Mouse (Mus musculus) midbrain, embryonic 13.5 days (tissue): ENCODE measurements around the gene Rasgrf1. TPM values are rescaled to one million over a fixed set of nuclear protein-coding genes. Genes with fewer than 3 reads are reported as not detected.

ENCODE experiments used
- ATAC-seq: fragments of 200-750 bp; cut with Nextera tagmentation; 2 replicates; pipeline ENCODE4 v1.8.0; 2017; ENCODE audit warnings: mild to moderate bottlenecking, moderate TSS enrichment, moderate library complexity
- H3K27ac ChIP-seq: fragments of 300-500 bp; sonication (generic); 2 replicates; pipeline ENCODE4 v1.5.1; 2015; ENCODE audit warnings: inconsistent platforms, mild to moderate bottlenecking, moderate library complexity
- H3K27me3 ChIP-seq: fragments of 300-500 bp; sonication (generic); 2 replicates; pipeline ENCODE4 v1.6.1; 2015; ENCODE audit warnings: mild to moderate bottlenecking, inconsistent platforms
- H3K36me3 ChIP-seq: fragments of 300-500 bp; sonication (generic); 2 replicates; pipeline ENCODE4 v1.6.1; 2015; ENCODE audit warnings: mild to moderate bottlenecking, inconsistent platforms
- H3K4me1 ChIP-seq: fragments of 300-500 bp; sonication (generic); replicated peaks from 2 replicates; pipeline ENCODE4 v1.6.1; 2015; ENCODE audit warnings: inconsistent platforms
- H3K4me2 ChIP-seq: fragments of 300-500 bp; sonication (generic); replicated peaks from 2 replicates; pipeline ENCODE4 v1.6.1; 2015; ENCODE audit warnings: moderate library complexity, mild to moderate bottlenecking, inconsistent platforms
- H3K4me3 ChIP-seq: fragments of 300-500 bp; sonication (generic); replicated peaks from 2 replicates; pipeline ENCODE4 v1.5.1; 2015; ENCODE audit warnings: mild to moderate bottlenecking, inconsistent platforms
- H3K9ac ChIP-seq: fragments of 300-500 bp; sonication (generic); replicated peaks from 2 replicates; pipeline ENCODE4 v1.6.1; 2015; ENCODE audit warnings: mild to moderate bottlenecking, inconsistent platforms
- H3K9me3 ChIP-seq: fragments of 300-500 bp; sonication (generic); 2 replicates; pipeline ENCODE4 v1.6.1; 2016; ENCODE audit warnings: mild to moderate bottlenecking, inconsistent platforms
- WGBS: fragments of 180-500 bp; shearing (Covaris S2); methylation state at CpG from one replicate; pipeline ENCODE4 v1.1.7; 2015; 5-methylcytosine and 5-hydroxymethylcytosine counted together
- polyA plus RNA-seq: library from polyadenylated mRNA; unstranded; fragments of >200 nt; fragmentation: Nextera tagmentation; extraction: Ambion mirVana; gene quantifications from 2 replicates; pipeline ENCODE4 v1.2.1, GENCODE M21; 2015

The Rasgrf1 gene
- 0.88 and 1.3 TPM in 2 replicates for polyA plus RNA-seq

- H3K4me3 ChIP-seq: peak within 1 kb of the TSS; percentile 57
- H3K27ac ChIP-seq: no peak within 1 kb of the TSS
- WGBS: under 1% methylated on average over 64 of the region's 64 CpGs
Observed at GRCm38 (mm10) chr9:89909131-89910010, at the start of gene Rasgrf1. Gene Rasgrf1, plus strand, starts transcription at chr9:89909908.

DNA sequence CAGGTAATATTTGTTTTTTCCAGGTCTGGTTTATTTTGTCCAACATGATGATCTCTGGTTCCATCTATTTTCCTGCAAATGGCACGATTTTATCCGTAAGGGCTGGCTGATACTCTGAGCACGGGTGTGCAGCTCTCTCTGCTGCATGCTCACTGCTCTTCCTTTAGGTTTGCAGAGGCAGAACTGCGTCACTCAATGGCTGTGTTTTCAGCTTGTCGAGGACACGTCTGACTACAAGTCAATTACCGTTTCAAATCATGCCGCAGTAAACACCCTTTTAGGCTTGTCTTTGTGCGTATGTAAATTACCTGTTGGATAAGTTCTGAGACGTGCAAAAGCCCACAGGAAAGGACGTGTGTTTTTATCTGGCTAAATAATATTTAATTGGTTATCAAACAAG, 49.6 kb upstream of the Rasgrf1 start:
- 53% methylated on average over 11 of the region's 11 CpGs for WGBS
- H3K27ac ChIP-seq: no peak overlapping the region
- no peak overlapping the region for H3K4me3 ChIP-seq
- ATAC-seq: 0 out of 2 replicates have a peak, but pooled peaks have one; percentile 37
- H3K4me2 ChIP-seq: no peak overlapping the region
- H3K9ac ChIP-seq: no peak overlapping the region
- H3K27me3 ChIP-seq: no peaks in the 10 kb centered on the region
- no peaks in the 10 kb centered on the region for H3K9me3 ChIP-seq
- H3K4me1 ChIP-seq: 0 out of 2 replicates have a peak, but pooled peaks cover 10% of the 10 kb centered on the region
- no peaks in the 10 kb centered on the region for H3K36me3 ChIP-seq

More at GRCm38 (mm10) chr9:89909131-89910010, at the start of gene Rasgrf1:
- ATAC-seq: peak; percentile 76
- Histone ChIP-seq H3K9me3 (no peaks in the 10 kb centered on the region), H3K36me3 (no peaks in the 10 kb centered on the region), H3K4me1 (peaks cover 29% of the 10 kb centered on the region), H3K4me2 (peak within 1 kb of the TSS; percentile 84), H3K9ac (peak within 1 kb of the TSS; percentile 47), H3K27me3 (peaks cover 92% of the 10 kb centered on the region)

GRCm38 (mm10) chr9:89860584-89860983, 49.1 kb upstream of the Rasgrf1 start:
- no peak overlapping the region for H3K9ac ChIP-seq
- no peaks in the 10 kb centered on the region for H3K36me3 ChIP-seq
- no peaks in the 10 kb centered on the region for H3K27me3 ChIP-seq
- H3K27ac ChIP-seq: no peak overlapping the region
- H3K4me1 ChIP-seq: 0 out of 2 replicates have a peak, but pooled peaks cover 10% of the 10 kb centered on the region
- no peak overlapping the region for H3K4me2 ChIP-seq
- ATAC-seq: no peak
- 45% methylated on average over 6 of the region's 6 CpGs for WGBS
- no peaks in the 10 kb centered on the region for H3K9me3 ChIP-seq
- H3K4me3 ChIP-seq: no peak overlapping the region

- Histone ChIP-seq H3K27me3 (peaks cover 50% of the 10 kb centered on the region), H3K27ac (no peak overlapping the region), H3K36me3 (no peaks in the 10 kb centered on the region), H3K4me1 (peaks cover 8% of the 10 kb centered on the region), H3K4me3 (no peak overlapping the region), H3K9ac (no peak overlapping the region), H3K4me2 (no peak overlapping the region), H3K9me3 (no peaks in the 10 kb centered on the region)
- WGBS: 23% methylated on average over 4 of the region's 4 CpGs
- ATAC-seq: no peak
Observed at GRCm38 (mm10) chr9:89867141-89867540, 42.6 kb upstream of the Rasgrf1 start.

GRCm38 (mm10) chr9:89868093-89868729, 41.5 kb upstream of the Rasgrf1 start:
- Histone ChIP-seq H3K36me3 (no peaks in the 10 kb centered on the region), H3K4me1 (peaks cover 8% of the 10 kb centered on the region), H3K9ac (no peak overlapping the region), H3K4me3 (peak overlapping the region; percentile 20; the same call in 1 of the 2 replicates), H3K27ac (no peak overlapping the region), H3K9me3 (no peaks in the 10 kb centered on the region), H3K4me2 (peak overlapping the region; percentile 41), H3K27me3 (peaks cover 61% of the 10 kb centered on the region)
- WGBS: 1% methylated on average over 16 of the region's 16 CpGs
- peak; percentile 76 for ATAC-seq

- WGBS: 15% methylated on average over 2 of the region's 2 CpGs
- ATAC-seq: no peak
- Histone ChIP-seq H3K9ac (no peak overlapping the region), H3K27me3 (peaks cover 74% of the 10 kb centered on the region), H3K36me3 (no peaks in the 10 kb centered on the region), H3K9me3 (no peaks in the 10 kb centered on the region), H3K4me1 (peaks cover 8% of the 10 kb centered on the region), H3K27ac (no peak overlapping the region), H3K4me2 (no peak overlapping the region), H3K4me3 (no peak overlapping the region)
Observed at GRCm38 (mm10) chr9:89869594-89869993, 40.1 kb upstream of the Rasgrf1 start.

DNA sequence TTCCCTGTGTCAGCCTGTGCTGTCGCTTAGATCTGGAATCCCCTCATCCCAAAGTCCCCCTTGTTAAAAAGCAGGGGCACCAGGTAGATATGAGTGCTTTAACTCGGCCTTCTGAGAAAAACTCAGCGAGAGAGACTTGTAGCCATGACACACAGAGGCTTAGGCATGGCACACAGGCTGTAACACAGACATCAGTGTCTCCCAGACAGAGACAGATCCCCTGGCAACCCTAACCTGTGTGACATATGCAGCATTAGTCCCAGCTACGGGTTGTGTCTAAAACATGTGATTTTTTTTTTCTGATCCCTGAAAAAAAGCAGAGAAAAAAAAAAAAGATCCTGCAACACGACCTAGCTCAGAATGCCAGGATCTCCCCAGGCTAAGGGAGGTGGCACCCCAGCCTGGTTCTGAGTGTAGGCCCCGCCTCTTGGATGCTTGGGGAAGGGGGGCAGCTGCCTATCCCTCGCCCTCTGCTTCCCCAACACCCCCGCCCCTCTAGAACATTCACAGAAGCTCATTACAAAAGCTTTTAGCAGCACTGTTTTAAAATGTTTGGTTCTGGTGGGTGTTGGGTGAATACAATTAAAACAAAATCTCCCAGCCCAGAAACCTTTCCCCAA, 39.1 kb upstream of the Rasgrf1 start:
- H3K9ac ChIP-seq: no peak overlapping the region
- no peak for ATAC-seq

DNA sequence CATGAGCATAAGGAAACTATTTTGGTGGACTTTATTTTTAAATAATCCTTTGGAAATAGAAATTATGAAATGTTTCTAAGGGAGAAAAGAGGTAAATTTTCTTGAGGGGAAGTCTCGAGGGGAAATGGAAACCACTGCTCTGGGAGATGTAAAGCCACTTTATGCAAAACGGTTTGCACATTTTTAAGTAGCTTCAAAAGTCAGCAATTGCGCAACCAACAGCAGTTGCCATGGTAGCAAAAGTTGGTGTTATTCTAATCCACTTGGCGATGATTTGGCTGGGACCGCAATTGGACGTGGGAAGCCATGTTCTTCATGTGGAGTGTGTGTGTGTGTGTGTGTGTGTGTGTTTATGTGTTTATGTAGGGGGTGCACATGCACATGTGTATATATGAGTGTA, 37.6 kb upstream of the Rasgrf1 start:
- 77% methylated on average over 6 of the region's 6 CpGs for WGBS
- ATAC-seq: no peak
- Histone ChIP-seq H3K9me3 (no peaks in the 10 kb centered on the region), H3K27me3 (peaks cover 89% of the 10 kb centered on the region), H3K4me2 (no peak overlapping the region), H3K4me3 (no peak overlapping the region), H3K27ac (no peak overlapping the region), H3K4me1 (peaks cover 8% of the 10 kb centered on the region), H3K9ac (no peak overlapping the region), H3K36me3 (no peaks in the 10 kb centered on the region)

More for the DNA sequence above, 39.1 kb upstream of the Rasgrf1 start:
- Histone ChIP-seq H3K27ac (no peak overlapping the region), H3K4me1 (peaks cover 8% of the 10 kb centered on the region), H3K36me3 (no peaks in the 10 kb centered on the region), H3K27me3 (peaks cover 85% of the 10 kb centered on the region), H3K9me3 (no peaks in the 10 kb centered on the region), H3K4me3 (no peak overlapping the region), H3K4me2 (no peak overlapping the region)
- 4% methylated on average over 8 of the region's 8 CpGs for WGBS

DNA sequence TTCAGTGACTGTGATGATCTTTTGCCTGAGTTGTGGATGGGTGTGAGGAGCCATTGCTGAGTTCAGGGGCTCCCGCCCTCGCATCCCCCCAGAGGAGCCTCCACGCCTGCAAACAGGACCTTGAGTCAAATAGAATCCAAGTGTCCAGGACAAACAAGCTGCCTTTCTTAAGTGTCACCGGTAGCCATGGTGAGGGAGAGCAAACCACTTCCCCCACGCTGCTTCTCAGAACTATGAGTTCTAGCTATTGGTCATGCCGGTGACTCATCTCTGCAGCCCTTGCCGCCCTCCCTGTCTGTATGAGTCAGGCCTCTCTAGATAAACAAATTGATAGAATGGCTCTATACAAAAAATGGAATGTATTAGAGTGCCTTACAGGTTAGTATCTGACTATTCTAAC, 35.3 kb upstream of the Rasgrf1 start:
- no peak overlapping the region for H3K27ac ChIP-seq
- 0 out of 2 replicates have a peak, but pooled peaks cover 3% of the 10 kb centered on the region for H3K9me3 ChIP-seq
- H3K4me2 ChIP-seq: no peak overlapping the region
- WGBS: 60% methylated on average over 7 of the region's 7 CpGs
- H3K4me3 ChIP-seq: no peak overlapping the region
- peaks cover 79% of the 10 kb centered on the region for H3K27me3 ChIP-seq
- no peak for ATAC-seq
- H3K9ac ChIP-seq: no peak overlapping the region
- H3K36me3 ChIP-seq: no peaks in the 10 kb centered on the region
- H3K4me1 ChIP-seq: no peaks in the 10 kb centered on the region

- Histone ChIP-seq H3K9me3 (0 out of 2 replicates have a peak, but pooled peaks cover 3% of the 10 kb centered on the region), H3K4me3 (no peak overlapping the region), H3K27me3 (peaks cover 69% of the 10 kb centered on the region), H3K27ac (no peak overlapping the region), H3K4me2 (no peak overlapping the region), H3K4me1 (no peaks in the 10 kb centered on the region), H3K36me3 (no peaks in the 10 kb centered on the region), H3K9ac (no peak overlapping the region)
- no peak for ATAC-seq
- WGBS: 61% methylated on average over 5 of the region's 5 CpGs
Observed at GRCm38 (mm10) chr9:89875551-89875950, 34.2 kb upstream of the Rasgrf1 start.

DNA sequence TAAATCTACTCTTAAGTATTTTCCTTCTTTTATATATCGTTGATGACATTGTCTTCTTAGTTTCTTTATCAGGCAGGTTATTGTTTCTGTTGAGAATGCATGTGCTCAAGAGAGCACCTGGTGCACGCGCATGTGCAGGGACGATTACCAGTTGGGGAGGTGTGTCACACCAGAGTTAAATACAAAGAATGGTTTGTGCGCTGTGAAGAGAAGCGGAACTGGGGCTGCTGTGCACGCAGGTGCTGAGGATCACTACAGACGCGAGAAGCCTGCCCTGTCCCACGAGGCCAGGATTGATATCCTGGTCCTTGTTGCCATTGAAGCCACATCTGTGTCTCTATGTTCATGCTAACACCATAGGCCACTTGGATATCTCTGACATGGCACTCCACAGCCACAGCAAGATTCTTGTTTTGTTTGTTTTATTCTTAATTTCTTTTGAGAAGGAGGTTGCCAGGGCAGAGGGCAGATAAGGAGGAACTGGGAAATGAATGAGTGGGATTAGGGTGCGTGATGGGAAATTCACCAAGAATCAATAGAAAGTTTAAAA, 31.2 kb upstream of the Rasgrf1 start:
- no peak overlapping the region for H3K4me3 ChIP-seq
- H3K27me3 ChIP-seq: peaks cover 53% of the 10 kb centered on the region
- H3K4me1 ChIP-seq: no peaks in the 10 kb centered on the region
- H3K4me2 ChIP-seq: no peak overlapping the region
- 56% methylated on average over 11 of the region's 11 CpGs for WGBS
- H3K27ac ChIP-seq: no peak overlapping the region
- no peaks in the 10 kb centered on the region for H3K36me3 ChIP-seq
- ATAC-seq: no peak
- H3K9me3 ChIP-seq: 0 out of 2 replicates have a peak, but pooled peaks cover 3% of the 10 kb centered on the region
- H3K9ac ChIP-seq: no peak overlapping the region
